Mouse (Mus musculus): ENCODE data around the gene Hdac6. TPM values are rescaled to one million over a fixed set of nuclear protein-coding genes. Genes with fewer than 3 reads are reported as not detected.

Hdac6 gene
- polyA plus RNA-seq, 1 experiment from 2014 or later = 51.3 TPM

GRCm38 (mm10) chrX:7907735-7908134 lies 40.0 kb downstream of the Hdac6 start, which contains the start of gene Gm10491:
Gene Gm10491, minus strand, starts transcription at chrX:7907835.
- Histone ChIP-seq H3K9me3 (ENCODE audit: control insufficient read depth, low read length) (no peaks in the 10 kb centered on the region), H3K27ac (ENCODE audit: low read depth, low read length) (no peak within 1 kb of the TSS), H3K27me3 (ENCODE audit: control insufficient read depth, insufficient read depth, low read length) (no peaks in the 10 kb centered on the region), H3K4me1 (ENCODE audit: control insufficient read depth, insufficient read depth, low read length) (no peaks in the 10 kb centered on the region), H3K9ac (ENCODE audit: low read depth, low read length) (no peak within 1 kb of the TSS), H3K4me2 (replicated peaks; ENCODE audit: low read depth, low read length) (no peak within 1 kb of the TSS), H3K4me3 (ENCODE audit: low read length) (no peak within 1 kb of the TSS), H3K36me3 (ENCODE audit: control insufficient read depth, insufficient read depth, low read length) (peaks cover 5% of the 10 kb centered on the region; the same call in 1 of the 2 replicates)
- WGBS = 85% methylated on average over 5 of the region's 5 CpGs
- no peak for ATAC-seq (ENCODE audit: low FRiP score, low TSS enrichment)

- no peak overlapping the region for H3K27ac ChIP-seq (ENCODE audit: low read depth, low read length)
- ATAC-seq (ENCODE audit: low FRiP score, low TSS enrichment) = no peak
- H3K9me3 ChIP-seq (ENCODE audit: control insufficient read depth, low read length) = no peaks in the 10 kb centered on the region
- H3K4me2 ChIP-seq (replicated peaks; ENCODE audit: low read depth, low read length) = no peak overlapping the region
- H3K27me3 ChIP-seq (ENCODE audit: control insufficient read depth, insufficient read depth, low read length) = no peaks in the 10 kb centered on the region
- H3K9ac ChIP-seq (ENCODE audit: low read depth, low read length) = no peak overlapping the region
- H3K4me3 ChIP-seq (ENCODE audit: low read length) = no peak overlapping the region
- H3K4me1 ChIP-seq (ENCODE audit: control insufficient read depth, insufficient read depth, low read length) = no peaks in the 10 kb centered on the region
- WGBS = 90% methylated on average over 5 of the region's 5 CpGs
- peaks cover 9% of the 10 kb centered on the region; the same call in 1 of the 2 replicates for H3K36me3 ChIP-seq (ENCODE audit: control insufficient read depth, insufficient read depth, low read length)
Observed at GRCm38 (mm10) chrX:7904441-7904840, 43.2 kb downstream of the Hdac6 start.

- ATAC-seq (ENCODE audit: low FRiP score, low TSS enrichment) = peak; percentile 99
- H3K4me1 ChIP-seq (ENCODE audit: control insufficient read depth, insufficient read depth, low read length) = no peaks in the 10 kb centered on the region
- H3K9me3 ChIP-seq (ENCODE audit: control insufficient read depth, low read length) = no peaks in the 10 kb centered on the region
- H3K4me2 ChIP-seq (replicated peaks; ENCODE audit: low read depth, low read length) = peak within 1 kb of the TSS; percentile 49
- peak within 1 kb of the TSS; percentile 58 for H3K9ac ChIP-seq (ENCODE audit: low read depth, low read length)
- H3K36me3 ChIP-seq (ENCODE audit: control insufficient read depth, insufficient read depth, low read length) = peaks cover 8% of the 10 kb centered on the region; the same call in 1 of the 2 replicates
- peak within 1 kb of the TSS; percentile 68 for H3K27ac ChIP-seq (ENCODE audit: low read depth, low read length)
- H3K27me3 ChIP-seq (ENCODE audit: control insufficient read depth, insufficient read depth, low read length) = no peaks in the 10 kb centered on the region
- peak within 1 kb of the TSS; percentile 56 for H3K4me3 ChIP-seq (ENCODE audit: low read length)
- WGBS = 27% methylated on average over 62 of the region's 62 CpGs
Observed at GRCm38 (mm10) chrX:7898880-7899874, 48.5 kb downstream of the Hdac6 start, which contains the start of the genes Pqbp1 and Timm17b. Gene Pqbp1, minus strand, starts transcription at chrX:7899269. Gene Timm17b, plus strand, starts transcription at chrX:7899357.

DNA sequence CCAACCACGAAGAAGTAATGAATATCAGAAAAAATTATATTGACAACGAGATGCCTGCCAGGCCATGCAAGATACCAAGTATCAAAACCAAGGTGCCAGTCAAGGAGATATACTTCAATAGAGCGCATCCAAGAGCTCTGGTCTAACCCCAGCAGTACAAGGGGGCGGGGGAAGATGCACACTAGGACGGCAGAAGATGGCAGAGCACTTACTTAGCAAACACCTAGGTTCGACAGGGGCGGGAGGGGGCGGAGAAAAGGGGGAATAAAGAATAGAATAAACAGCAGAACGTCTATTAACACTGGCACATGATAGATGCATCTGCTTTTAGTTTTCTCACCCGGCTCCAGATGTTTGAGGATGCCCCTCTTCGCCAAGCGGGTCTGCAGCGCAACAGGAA lies 49.5 kb downstream of the Hdac6 start:
- Histone ChIP-seq H3K27me3 (ENCODE audit: control insufficient read depth, insufficient read depth, low read length) (no peaks in the 10 kb centered on the region), H3K27ac (ENCODE audit: low read depth, low read length) (no peak overlapping the region), H3K4me1 (ENCODE audit: control insufficient read depth, insufficient read depth, low read length) (no peaks in the 10 kb centered on the region), H3K9ac (ENCODE audit: low read depth, low read length) (peak overlapping the region; percentile 23; the same call in 1 of the 2 replicates), H3K9me3 (ENCODE audit: control insufficient read depth, low read length) (no peaks in the 10 kb centered on the region), H3K4me3 (ENCODE audit: low read length) (peak overlapping the region; percentile 56), H3K36me3 (ENCODE audit: control insufficient read depth, insufficient read depth, low read length) (peaks cover 8% of the 10 kb centered on the region; the same call in 1 of the 2 replicates), H3K4me2 (replicated peaks; ENCODE audit: low read depth, low read length) (peak overlapping the region; percentile 49)
- 44% methylated on average over 13 of the region's 13 CpGs for WGBS
- ATAC-seq (ENCODE audit: low FRiP score, low TSS enrichment) = no peak

- Histone ChIP-seq H3K4me1 (ENCODE audit: control insufficient read depth, insufficient read depth, low read length) (no peaks in the 10 kb centered on the region), H3K27me3 (ENCODE audit: control insufficient read depth, insufficient read depth, low read length) (no peaks in the 10 kb centered on the region), H3K4me2 (replicated peaks; ENCODE audit: low read depth, low read length) (peak within 1 kb of the TSS; percentile 53), H3K9ac (ENCODE audit: low read depth, low read length) (peak within 1 kb of the TSS; percentile 45; the same call in 1 of the 2 replicates), H3K36me3 (ENCODE audit: control insufficient read depth, insufficient read depth, low read length) (no peaks in the 10 kb centered on the region; the same call in 1 of the 2 replicates), H3K27ac (ENCODE audit: low read depth, low read length) (peak within 1 kb of the TSS; percentile 67; the same call in 1 of the 2 replicates), H3K9me3 (ENCODE audit: control insufficient read depth, low read length) (no peaks in the 10 kb centered on the region), H3K4me3 (ENCODE audit: low read length) (peak within 1 kb of the TSS; percentile 57)
- ATAC-seq (ENCODE audit: low FRiP score, low TSS enrichment) = peak; percentile 94
- WGBS = 21% methylated on average over 49 of the region's 49 CpGs
Observed at GRCm38 (mm10) chrX:7883841-7884567, 63.7 kb downstream of the Hdac6 start, which contains the start of gene Slc35a2. Gene Slc35a2, plus strand, starts transcription at chrX:7884028.

Other genes with a start within 250 kb of the Hdac6 start
- gene Wdr45, start 233.6 kb downstream of the Hdac6 start, polyA plus RNA-seq (2014; fragmentation: Nextera tagmentation; extraction: Ambion mirVana) = 26.0 and 34.0 TPM in 2 replicates
- gene Gm45208, start 225.6 kb downstream of the Hdac6 start, polyA plus RNA-seq (2014; fragmentation: Nextera tagmentation; extraction: Ambion mirVana) = 0.23 TPM in 1 of 2 replicates, not detected in the other
- gene Praf2, start 219.4 kb downstream of the Hdac6 start, polyA plus RNA-seq (2014; fragmentation: Nextera tagmentation; extraction: Ambion mirVana) = 74.5 and 80.1 TPM in 2 replicates
- gene Ccdc120, start 197.0 kb downstream of the Hdac6 start, polyA plus RNA-seq (2014; fragmentation: Nextera tagmentation; extraction: Ambion mirVana) = 15.6 and 21.5 TPM in 2 replicates
- gene Tfe3, start 185.3 kb downstream of the Hdac6 start, polyA plus RNA-seq (2014; fragmentation: Nextera tagmentation; extraction: Ambion mirVana) = 19.7 and 25.6 TPM in 2 replicates
- gene Gripap1, start 158.1 kb downstream of the Hdac6 start, polyA plus RNA-seq (2014; fragmentation: Nextera tagmentation; extraction: Ambion mirVana) = 34.5 and 35.8 TPM in 2 replicates
- gene Kcnd1, start 125.6 kb downstream of the Hdac6 start, polyA plus RNA-seq (2014; fragmentation: Nextera tagmentation; extraction: Ambion mirVana) = 1.7 and 2.6 TPM in 2 replicates
- 29.6 and 29.8 TPM in 2 replicates for gene Otud5, start 106.5 kb downstream of the Hdac6 start, polyA plus RNA-seq (2014; fragmentation: Nextera tagmentation; extraction: Ambion mirVana)
- gene Pim2, start 69.6 kb downstream of the Hdac6 start, polyA plus RNA-seq (2014; fragmentation: Nextera tagmentation; extraction: Ambion mirVana) = 6.7 and 8.1 TPM in 2 replicates
- gene Slc35a2, start 63.9 kb downstream of the Hdac6 start, polyA plus RNA-seq (2014; fragmentation: Nextera tagmentation; extraction: Ambion mirVana) = 12.6 and 14.1 TPM in 2 replicates
- 102 and 113 TPM in 2 replicates for gene Pqbp1, start 48.6 kb downstream of the Hdac6 start, polyA plus RNA-seq (2014; fragmentation: Nextera tagmentation; extraction: Ambion mirVana)
- 173 and 218 TPM in 2 replicates for gene Timm17b, start 48.5 kb downstream of the Hdac6 start, polyA plus RNA-seq (2014; fragmentation: Nextera tagmentation; extraction: Ambion mirVana)
- gene Gm10491, start 40.1 kb downstream of the Hdac6 start, polyA plus RNA-seq (2014; fragmentation: Nextera tagmentation; extraction: Ambion mirVana) = not detected in 2 replicates
- gene Gm10490, start 38.3 kb downstream of the Hdac6 start, polyA plus RNA-seq (2014; fragmentation: Nextera tagmentation; extraction: Ambion mirVana) = not detected in 2 replicates
- 0.09 and 0.14 TPM in 2 replicates for gene Pcsk1n, start 28.1 kb downstream of the Hdac6 start, polyA plus RNA-seq (2014; fragmentation: Nextera tagmentation; extraction: Ambion mirVana)
- not detected in 2 replicates for gene Eras, start 19.3 kb downstream of the Hdac6 start, polyA plus RNA-seq (2014; fragmentation: Nextera tagmentation; extraction: Ambion mirVana)
- gene Gata1, start 30.2 kb upstream of the Hdac6 start, polyA plus RNA-seq (2014; fragmentation: Nextera tagmentation; extraction: Ambion mirVana) = 0.49 and 0.53 TPM in 2 replicates
- not detected in 2 replicates for gene Glod5, start 70.6 kb upstream of the Hdac6 start, polyA plus RNA-seq (2014; fragmentation: Nextera tagmentation; extraction: Ambion mirVana)
- gene Suv39h1, start 126.9 kb upstream of the Hdac6 start, polyA plus RNA-seq (2014; fragmentation: Nextera tagmentation; extraction: Ambion mirVana) = 52.0 and 79.3 TPM in 2 replicates
- gene Was, start 142.6 kb upstream of the Hdac6 start, polyA plus RNA-seq (2014; fragmentation: Nextera tagmentation; extraction: Ambion mirVana) = 0.27 and 0.51 TPM in 2 replicates
- 19.3 and 21.3 TPM in 2 replicates for gene Wdr13, start 185.0 kb upstream of the Hdac6 start, polyA plus RNA-seq (2014; fragmentation: Nextera tagmentation; extraction: Ambion mirVana)
- gene Rbm3, start 198.0 kb upstream of the Hdac6 start, polyA plus RNA-seq (2014; fragmentation: Nextera tagmentation; extraction: Ambion mirVana) = 606 and 668 TPM in 2 replicates
- 9.3 and 12.1 TPM in 2 replicates for gene Tbc1d25, start 228.3 kb upstream of the Hdac6 start, polyA plus RNA-seq (2014; fragmentation: Nextera tagmentation; extraction: Ambion mirVana)
- 20.8 and 37.6 TPM in 2 replicates for gene Ebp, start 245.6 kb upstream of the Hdac6 start, polyA plus RNA-seq (2014; fragmentation: Nextera tagmentation; extraction: Ambion mirVana)

Measured in kidney, embryonic 14.5 days (tissue).